Mouse (Mus musculus) T-helper 17 cell (primary cell): ENCODE data around the gene Serpine2.

ENCODE experiments used
- in situ Hi-C, 2 experiments: fragments of 300-600 bp; cut with MboI, MseI; formaldehyde crosslinking; loops; 1 replicate in 1 of 2; 2 replicates in 1 of 2; pipeline ENCODE4 v1.15.1; 2025; ENCODE audit warnings: high pct_unique_total_duplicates in 2 of 2

The Serpine2 gene

DNA sequence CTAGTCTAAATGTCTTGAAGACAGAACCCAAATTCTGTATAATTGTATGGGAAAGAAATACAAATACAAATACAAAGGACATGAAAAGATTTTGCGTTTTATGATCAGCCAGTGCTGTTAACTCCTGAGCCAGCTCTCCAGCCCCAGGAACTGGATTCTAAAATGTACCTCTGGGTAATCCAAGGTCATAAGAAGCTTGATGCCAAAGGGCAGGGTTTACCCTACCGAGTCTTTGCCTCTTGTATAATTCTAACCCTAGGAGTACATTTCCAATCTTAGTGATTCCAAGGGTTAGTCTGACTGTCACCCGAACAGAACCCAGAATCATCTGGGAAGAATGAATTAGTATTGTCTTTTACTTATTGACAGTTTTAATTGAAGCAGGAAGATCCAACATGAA lies 45.5 kb downstream of the Serpine2 start:
- in situ Hi-C loops: loop anchor here in 1 of 2 experiments (25.0 kb wide), 1 partner anchor 403 kb away; no protein-coding TSS in a partner anchor

DNA sequence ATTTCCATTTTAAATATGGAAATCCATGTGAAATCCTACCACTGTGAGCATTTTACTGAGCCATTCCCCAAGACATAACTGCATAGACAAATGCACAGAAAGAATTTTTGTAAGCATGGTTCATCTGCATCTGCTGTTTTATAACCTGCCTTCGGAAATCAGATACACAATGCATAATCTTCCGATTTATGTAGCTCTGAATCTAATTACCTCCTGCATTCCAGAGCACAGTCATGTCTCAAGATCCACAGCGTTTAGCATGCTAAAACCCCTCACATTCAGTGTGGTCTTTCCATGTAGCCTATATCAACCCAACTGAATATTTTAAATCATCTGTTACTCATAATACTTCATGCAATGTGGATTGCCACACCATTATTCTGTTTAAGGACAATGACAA lies 51.5 kb downstream of the Serpine2 start:
- in situ Hi-C loops: loop anchor here in 1 of 2 experiments (25.0 kb wide), 1 partner anchor 397 kb away; no protein-coding TSS in a partner anchor

- in situ Hi-C loops: loop anchor here in 1 of 2 experiments (25.0 kb wide), 1 partner anchor 395 kb away; no protein-coding TSS in a partner anchor
These were observed 54.1 kb downstream of the Serpine2 start for GRCm38 (mm10) chr1:79806865-79807264.

DNA sequence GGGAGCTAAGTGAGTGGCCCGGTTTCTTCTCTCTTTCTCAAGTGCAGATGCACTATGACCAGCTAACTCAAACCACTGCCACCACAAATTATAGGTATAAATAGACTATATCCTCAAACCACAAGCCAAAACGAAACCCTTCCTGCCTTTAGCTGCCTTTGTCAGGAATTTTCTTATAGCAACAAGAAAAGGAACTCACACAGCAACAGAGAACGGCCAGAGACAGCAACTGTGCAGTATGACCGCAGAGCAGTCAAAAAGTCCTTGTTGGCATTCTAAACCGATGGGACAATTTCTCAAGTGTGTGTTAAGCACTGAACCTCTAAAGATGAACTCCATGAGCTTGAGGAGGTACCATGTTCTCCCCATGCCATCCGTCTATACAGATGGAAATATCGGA lies 57.4 kb downstream of the Serpine2 start:
- in situ Hi-C loops: loop anchor here in 1 of 2 experiments (25.0 kb wide), 1 partner anchor 391 kb away; no protein-coding TSS in a partner anchor

GRCm38 (mm10) chr1:79802858-79803427 lies 58.0 kb downstream of the Serpine2 start:
- in situ Hi-C loops: loop anchor here in 1 of 2 experiments (25.0 kb wide), 1 partner anchor 391 kb away; no protein-coding TSS in a partner anchor

- in situ Hi-C loops: no loop called here
These were observed 63.9 kb downstream of the Serpine2 start for GRCm38 (mm10) chr1:79797084-79797483.

GRCm38 (mm10) chr1:79786267-79786927 lies 74.6 kb downstream of the Serpine2 start:
- in situ Hi-C loops: loop anchor here (5.0 kb wide), 1 partner anchor 316 kb away; no protein-coding TSS in a partner anchor

- in situ Hi-C loops: loop anchor here in 1 of 2 experiments (5.0 kb wide), 1 partner anchor 1055 kb away; no protein-coding TSS in a partner anchor
These were observed 78.5 kb downstream of the Serpine2 start for GRCm38 (mm10) chr1:79782433-79782832.

DNA sequence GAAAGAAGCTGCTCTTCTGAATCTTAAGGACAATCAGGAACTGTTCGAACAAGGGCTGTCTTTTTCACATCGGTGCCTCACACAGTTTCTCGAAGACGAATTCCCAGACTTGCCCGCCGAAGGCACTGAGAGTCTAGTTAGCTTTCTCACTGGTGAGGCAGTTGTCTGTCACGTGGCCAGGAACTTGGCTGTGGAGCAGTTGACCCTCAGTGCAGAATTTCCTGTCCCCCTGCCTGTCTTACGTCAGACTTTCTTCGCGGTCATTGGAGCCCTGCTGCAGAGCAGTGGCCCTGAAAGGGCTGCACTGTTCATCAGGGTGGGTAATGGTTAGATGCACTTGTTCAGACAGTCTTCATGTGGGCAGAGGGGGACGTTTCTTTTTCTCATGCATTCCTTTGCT lies 83.0 kb downstream of the Serpine2 start:
- in situ Hi-C loops: no loop called here

DNA sequence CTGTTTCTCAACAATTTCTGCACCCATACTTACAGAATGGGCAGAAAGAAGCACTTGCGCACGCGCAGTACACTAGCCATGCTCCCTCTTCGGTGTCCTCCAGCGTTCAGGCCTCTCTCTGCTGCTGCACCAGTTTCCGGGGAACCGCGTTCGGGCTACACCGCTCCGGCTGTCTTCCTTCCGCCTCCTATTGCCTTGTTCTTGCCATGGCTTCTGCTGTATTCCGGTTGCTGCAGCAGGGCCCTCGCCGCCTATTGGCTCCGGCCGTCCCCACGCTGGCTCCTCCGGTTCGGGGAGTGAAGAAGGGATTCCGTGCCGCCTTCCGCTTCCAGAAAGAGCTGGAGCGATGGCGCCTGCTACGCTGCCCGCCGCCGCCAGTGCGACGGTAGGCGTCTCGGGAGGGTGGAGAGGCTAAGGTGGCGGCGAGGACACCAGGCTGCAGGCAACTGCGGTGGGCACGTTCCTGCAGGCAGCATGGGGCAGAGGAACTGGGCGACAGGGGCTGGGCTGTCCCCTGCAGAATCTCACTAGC lies 85.0 kb downstream of the Serpine2 start, which contains the start of the genes Mrpl44 and Wdfy1:
Gene Mrpl44, plus strand, starts transcription at position 92 of the 532 bp plus-strand sequence.
Gene Wdfy1, minus strand, starts transcription at position 217 of the 532 bp plus-strand sequence.
- in situ Hi-C loops: no loop called here

DNA sequence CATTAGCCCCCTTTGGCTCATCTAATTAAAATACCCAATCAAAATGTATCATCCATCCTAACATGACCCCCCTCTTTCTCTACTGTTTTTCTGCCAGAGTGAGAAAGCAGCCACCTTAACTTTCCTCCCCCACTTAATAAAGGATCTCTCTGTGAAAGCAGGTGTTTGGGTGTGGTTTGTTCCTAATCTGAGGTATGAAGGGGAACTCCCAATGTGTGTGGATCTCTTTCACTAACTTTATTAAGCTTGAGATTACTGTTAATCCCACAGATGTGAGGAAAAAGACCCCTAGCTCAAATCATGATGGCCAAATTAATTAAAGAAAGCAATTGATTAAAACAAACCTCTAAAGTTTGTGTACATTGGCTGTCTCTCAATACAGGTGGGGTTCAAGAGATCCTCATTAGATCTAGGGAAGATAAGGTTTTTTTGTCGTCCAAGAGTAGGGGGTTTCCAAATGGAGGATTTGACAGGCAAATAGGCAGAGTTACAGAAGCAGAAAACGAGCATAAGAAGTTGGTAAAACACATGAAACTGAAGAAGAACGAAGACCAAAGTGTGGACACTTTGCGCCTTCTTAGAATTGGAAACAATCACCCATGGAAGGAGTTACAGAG lies 86.7 kb downstream of the Serpine2 start:
- in situ Hi-C loops: loop anchor here (5.0 to 25.0 kb wide), 4 partner anchors 963 to 1237 kb away; partner anchors contain the start of gene Dock10 (in 1 of the 2)

GRCm38 (mm10) chr1:79768231-79768630 lies 92.7 kb downstream of the Serpine2 start:
- in situ Hi-C loops: loop anchor here (10.0 to 25.0 kb wide), 4 partner anchors 969 to 1407 kb away; partner anchors contain the start of gene Dock10 (in 1 of the 2)

DNA sequence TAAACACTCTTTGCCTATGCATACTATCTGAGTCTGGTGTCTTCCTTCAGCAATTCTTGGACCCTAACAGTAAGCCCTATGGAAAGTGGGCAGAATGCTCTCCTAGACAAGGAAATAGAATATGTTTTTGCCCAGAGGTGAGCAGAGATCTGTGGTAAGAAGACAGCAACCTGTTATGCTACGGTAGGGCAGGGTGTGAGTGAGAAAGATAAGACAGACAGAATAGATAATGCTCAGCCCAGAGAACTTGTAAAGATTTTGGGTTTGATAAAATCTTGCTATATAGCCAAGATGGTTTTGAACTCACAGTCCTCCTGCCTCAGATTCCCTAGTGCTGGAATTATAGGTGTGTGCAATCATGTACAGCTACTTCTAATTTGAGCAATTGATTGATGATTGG lies 96.5 kb downstream of the Serpine2 start:
- in situ Hi-C loops: loop anchor here (5.0 to 25.0 kb wide), 6 partner anchors 52 to 1410 kb away; partner anchors contain the start of gene Dock10 (in 1 of the 2)

- in situ Hi-C loops: loop anchor here (5.0 to 25.0 kb wide), 6 partner anchors 52 to 1411 kb away; partner anchors contain the start of gene Dock10 (in 1 of the 2)
These were observed 96.9 kb downstream of the Serpine2 start for GRCm38 (mm10) chr1:79764031-79764430.

GRCm38 (mm10) chr1:79762282-79763250 lies 98.4 kb downstream of the Serpine2 start:
- in situ Hi-C loops: loop anchor here (5.0 to 25.0 kb wide), 6 partner anchors 50 to 1412 kb away; partner anchors contain the start of gene Dock10 (in 1 of the 2)

DNA sequence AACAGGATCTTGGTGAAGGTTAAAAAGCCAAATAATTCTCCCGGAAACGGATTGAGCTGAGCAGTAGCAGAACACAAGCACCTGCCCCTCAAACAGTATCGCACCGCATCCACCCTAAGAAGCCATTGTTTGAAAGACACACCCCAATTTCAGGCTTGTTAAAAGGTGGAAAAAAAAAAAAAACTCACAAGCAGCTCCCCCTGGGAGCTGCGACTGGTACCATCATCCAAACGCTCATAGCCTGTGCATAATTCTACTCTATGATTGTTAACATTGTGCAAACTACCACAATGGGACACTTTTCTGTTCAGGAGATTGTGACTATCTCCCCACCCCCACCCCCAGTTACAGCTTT lies 99.1 kb downstream of the Serpine2 start:
- in situ Hi-C loops: loop anchor here (5.0 to 25.0 kb wide), 6 partner anchors 50 to 1413 kb away; partner anchors contain the start of gene Dock10 (in 1 of the 2)

DNA sequence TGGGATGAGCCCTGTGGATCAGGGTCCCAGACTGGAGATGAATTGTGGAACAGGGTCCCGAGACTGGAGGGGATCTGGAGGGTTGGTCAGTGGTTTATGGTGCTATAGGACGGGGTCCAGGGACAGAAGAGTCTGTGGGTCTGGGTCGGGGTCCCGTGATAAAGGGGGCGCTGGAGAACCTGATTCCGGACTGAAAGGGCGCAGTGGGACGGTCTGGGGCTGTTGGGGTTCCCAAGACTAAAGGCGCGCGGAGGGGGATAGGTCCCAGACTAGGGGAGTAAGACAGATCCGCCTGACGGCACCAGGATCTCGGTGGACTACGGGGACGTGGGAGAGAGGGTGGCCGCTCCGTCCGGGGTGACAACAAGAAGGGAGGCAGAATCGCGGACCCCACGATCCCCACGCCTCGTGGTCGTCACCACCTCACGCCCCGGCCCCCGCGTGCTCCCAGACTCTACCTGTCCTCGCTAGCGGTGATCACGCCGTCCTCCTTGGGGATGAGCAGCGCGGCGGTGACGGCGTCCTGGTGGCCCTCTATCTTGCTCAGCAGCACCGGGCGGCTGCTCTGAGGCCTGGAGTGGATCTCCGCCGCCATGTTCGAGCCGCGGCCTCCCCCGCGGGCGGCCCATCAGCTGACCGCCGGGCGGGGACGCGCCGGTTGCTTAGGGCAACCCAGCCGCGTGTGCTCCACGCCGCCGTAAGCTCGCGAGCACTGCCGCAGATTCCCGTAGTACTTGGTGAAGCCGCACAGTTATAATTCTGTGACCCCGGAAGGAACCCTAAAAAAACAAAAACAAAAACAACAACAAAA lies 99.7 kb downstream of the Serpine2 start:
- in situ Hi-C loops: loop anchor here (5.0 to 25.0 kb wide), 6 partner anchors 49 to 1413 kb away; partner anchors contain the start of gene Dock10 (in 1 of the 2)

DNA sequence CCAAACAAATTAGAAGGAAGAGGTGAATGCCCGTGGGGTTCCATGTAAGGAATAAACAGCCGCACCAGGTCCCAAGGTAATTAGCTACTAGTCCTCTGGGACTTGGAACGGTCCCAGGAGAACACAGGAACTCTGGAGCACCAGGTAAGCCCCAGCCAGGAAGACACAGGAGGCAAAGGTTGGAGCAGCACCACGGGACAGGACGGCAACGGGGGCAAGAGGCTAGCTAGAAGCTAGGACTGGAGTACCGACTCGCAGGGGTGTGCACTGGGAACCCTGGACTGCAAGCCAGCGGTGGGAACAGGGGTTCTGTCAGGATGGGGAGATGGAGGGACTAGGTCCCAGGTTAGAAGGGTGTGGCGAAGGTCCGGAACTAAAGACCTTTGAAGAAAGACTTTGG lies 100.3 kb downstream of the Serpine2 start:
- in situ Hi-C loops: loop anchor here (5.0 to 25.0 kb wide), 6 partner anchors 48 to 1414 kb away; partner anchors contain the start of gene Dock10 (in 1 of the 2)
